Mouse (Mus musculus): Measurements from ENCODE around the gene Pcf11. TPM values are rescaled to one million over a fixed set of nuclear protein-coding genes. Genes with fewer than 3 reads are reported as not detected.
A peak's percentile ranks its signal among the peaks of the same experiment; 100 is the strongest.

Pcf11 gene
- 20.6 and 21.1 TPM in 2 replicates for polyA plus RNA-seq (2014; fragmentation: Nextera tagmentation; extraction: Ambion mirVana)

- H3K9me3 ChIP-seq (ENCODE audit: control insufficient read depth, low read length): no peaks in the 10 kb centered on the region
- under 1% methylated on average over 76 of the region's 88 CpGs for WGBS
- H3K27me3 ChIP-seq (replicated peaks; ENCODE audit: control insufficient read depth, insufficient read depth, low read length): no peaks in the 10 kb centered on the region
- peak within 1 kb of the TSS; percentile 90 for H3K4me2 ChIP-seq (ENCODE audit: low read length)
- H3K4me3 ChIP-seq (ENCODE audit: low read depth, low read length): peak within 1 kb of the TSS; percentile 100
- H3K9ac ChIP-seq (ENCODE audit: low read length): peak within 1 kb of the TSS; percentile 98
- peaks cover 13% of the 10 kb centered on the region for H3K36me3 ChIP-seq (ENCODE audit: control insufficient read depth, insufficient read depth, low read length)
- peak within 1 kb of the TSS; percentile 97 for H3K27ac ChIP-seq (ENCODE audit: low read depth)
- peaks cover 16% of the 10 kb centered on the region for H3K4me1 ChIP-seq (replicated peaks; ENCODE audit: control insufficient read depth, insufficient read depth, low read length)
- ATAC-seq (replicated peaks; ENCODE audit: low FRiP score, low TSS enrichment, low read depth) (peak; percentile 99), DNase-seq (ENCODE audit: low spot score) (peak; percentile 95)
Measured at GRCm38 (mm10) chr7:92669507-92670471, at the start of gene Pcf11. Pcf11 (minus strand) TSS chr7:92669934.

- H3K27ac ChIP-seq (ENCODE audit: low read depth): no peak overlapping the region
- no peaks in the 10 kb centered on the region for H3K27me3 ChIP-seq (replicated peaks; ENCODE audit: control insufficient read depth, insufficient read depth, low read length)
- H3K9ac ChIP-seq (ENCODE audit: low read length): no peak overlapping the region
- no peaks in the 10 kb centered on the region for H3K36me3 ChIP-seq (ENCODE audit: control insufficient read depth, insufficient read depth, low read length)
- H3K9me3 ChIP-seq (ENCODE audit: control insufficient read depth, low read length): no peaks in the 10 kb centered on the region
- 95% methylated on average over 1 of the region's 1 CpGs for WGBS
- DNase-seq (ENCODE audit: low spot score) (no peak), ATAC-seq (replicated peaks; ENCODE audit: low FRiP score, low TSS enrichment, low read depth) (no peak)
- no peak overlapping the region for H3K4me2 ChIP-seq (ENCODE audit: low read length)
- H3K4me3 ChIP-seq (ENCODE audit: low read depth, low read length): no peak overlapping the region
- no peaks in the 10 kb centered on the region for H3K4me1 ChIP-seq (replicated peaks; ENCODE audit: control insufficient read depth, insufficient read depth, low read length)
Measured at GRCm38 (mm10) chr7:92715055-92715454, 45.3 kb upstream of the Pcf11 start.

GRCm38 (mm10) chr7:92711593-92711992 lies 41.9 kb upstream of the Pcf11 start:
- Histone ChIP-seq H3K27ac (ENCODE audit: low read depth) (no peak overlapping the region), H3K9ac (ENCODE audit: low read length) (no peak overlapping the region), H3K4me2 (ENCODE audit: low read length) (no peak overlapping the region), H3K9me3 (ENCODE audit: control insufficient read depth, low read length) (no peaks in the 10 kb centered on the region), H3K27me3 (replicated peaks; ENCODE audit: control insufficient read depth, insufficient read depth, low read length) (no peaks in the 10 kb centered on the region), H3K36me3 (ENCODE audit: control insufficient read depth, insufficient read depth, low read length) (no peaks in the 10 kb centered on the region), H3K4me1 (replicated peaks; ENCODE audit: control insufficient read depth, insufficient read depth, low read length) (no peaks in the 10 kb centered on the region), H3K4me3 (ENCODE audit: low read depth, low read length) (no peak overlapping the region)
- ATAC-seq (replicated peaks; ENCODE audit: low FRiP score, low TSS enrichment, low read depth) (no peak), DNase-seq (ENCODE audit: low spot score) (no peak)
- WGBS: 83% methylated on average over 3 of the region's 3 CpGs

- no peaks in the 10 kb centered on the region for H3K9me3 ChIP-seq (ENCODE audit: control insufficient read depth, low read length)
- H3K4me3 ChIP-seq (ENCODE audit: low read depth, low read length): no peak overlapping the region
- no peaks in the 10 kb centered on the region for H3K36me3 ChIP-seq (ENCODE audit: control insufficient read depth, insufficient read depth, low read length)
- ATAC-seq (replicated peaks; ENCODE audit: low FRiP score, low TSS enrichment, low read depth) (no peak), DNase-seq (ENCODE audit: low spot score) (no peak)
- WGBS: 35% methylated on average over 2 of the region's 2 CpGs
- no peak overlapping the region for H3K27ac ChIP-seq (ENCODE audit: low read depth)
- no peaks in the 10 kb centered on the region for H3K27me3 ChIP-seq (replicated peaks; ENCODE audit: control insufficient read depth, insufficient read depth, low read length)
- no peak overlapping the region for H3K9ac ChIP-seq (ENCODE audit: low read length)
- no peak overlapping the region for H3K4me2 ChIP-seq (ENCODE audit: low read length)
- no peaks in the 10 kb centered on the region for H3K4me1 ChIP-seq (replicated peaks; ENCODE audit: control insufficient read depth, insufficient read depth, low read length)
Measured at GRCm38 (mm10) chr7:92709573-92709972, 39.8 kb upstream of the Pcf11 start.

GRCm38 (mm10) chr7:92706711-92707110 lies 37.0 kb upstream of the Pcf11 start:
- no peak for ATAC-seq (replicated peaks; ENCODE audit: low FRiP score, low TSS enrichment, low read depth)
- no peaks in the 10 kb centered on the region for H3K27me3 ChIP-seq (replicated peaks; ENCODE audit: control insufficient read depth, insufficient read depth, low read length)
- WGBS: 68% methylated on average over 12 of the region's 12 CpGs

GRCm38 (mm10) chr7:92705534-92705933 lies 35.8 kb upstream of the Pcf11 start:
- Histone ChIP-seq H3K9ac (ENCODE audit: low read length) (no peak overlapping the region), H3K27me3 (replicated peaks; ENCODE audit: control insufficient read depth, insufficient read depth, low read length) (no peaks in the 10 kb centered on the region), H3K36me3 (ENCODE audit: control insufficient read depth, insufficient read depth, low read length) (no peaks in the 10 kb centered on the region), H3K9me3 (ENCODE audit: control insufficient read depth, low read length) (no peaks in the 10 kb centered on the region), H3K27ac (ENCODE audit: low read depth) (no peak overlapping the region), H3K4me3 (ENCODE audit: low read depth, low read length) (no peak overlapping the region), H3K4me2 (ENCODE audit: low read length) (no peak overlapping the region), H3K4me1 (replicated peaks; ENCODE audit: control insufficient read depth, insufficient read depth, low read length) (no peaks in the 10 kb centered on the region)
- 61% methylated on average over 2 of the region's 2 CpGs for WGBS
- DNase-seq (ENCODE audit: low spot score) (no peak), ATAC-seq (replicated peaks; ENCODE audit: low FRiP score, low TSS enrichment, low read depth) (no peak)

More at GRCm38 (mm10) chr7:92706711-92707110, 37.0 kb upstream of the Pcf11 start:
- Histone ChIP-seq H3K4me3 (ENCODE audit: low read depth, low read length) (no peak overlapping the region), H3K9me3 (ENCODE audit: control insufficient read depth, low read length) (no peaks in the 10 kb centered on the region), H3K36me3 (ENCODE audit: control insufficient read depth, insufficient read depth, low read length) (no peaks in the 10 kb centered on the region), H3K27ac (ENCODE audit: low read depth) (no peak overlapping the region), H3K4me2 (ENCODE audit: low read length) (no peak overlapping the region), H3K4me1 (replicated peaks; ENCODE audit: control insufficient read depth, insufficient read depth, low read length) (no peaks in the 10 kb centered on the region), H3K9ac (ENCODE audit: low read length) (no peak overlapping the region)
- no peak for DNase-seq (ENCODE audit: low spot score)

- no peak overlapping the region for H3K9ac ChIP-seq (ENCODE audit: low read length)
- WGBS: 72% methylated on average over 1 of the region's 1 CpGs
- no peak overlapping the region for H3K4me2 ChIP-seq (ENCODE audit: low read length)
- no peak for DNase-seq (ENCODE audit: low spot score)
- no peaks in the 10 kb centered on the region for H3K27me3 ChIP-seq (replicated peaks; ENCODE audit: control insufficient read depth, insufficient read depth, low read length)
- no peak overlapping the region for H3K27ac ChIP-seq (ENCODE audit: low read depth)
- no peak for ATAC-seq (replicated peaks; ENCODE audit: low FRiP score, low TSS enrichment, low read depth)
- no peaks in the 10 kb centered on the region for H3K9me3 ChIP-seq (ENCODE audit: control insufficient read depth, low read length)
- no peak overlapping the region for H3K4me3 ChIP-seq (ENCODE audit: low read depth, low read length)
- no peaks in the 10 kb centered on the region for H3K4me1 ChIP-seq (replicated peaks; ENCODE audit: control insufficient read depth, insufficient read depth, low read length)
- no peaks in the 10 kb centered on the region for H3K36me3 ChIP-seq (ENCODE audit: control insufficient read depth, insufficient read depth, low read length)
Measured at GRCm38 (mm10) chr7:92703661-92704060, 33.9 kb upstream of the Pcf11 start.

- H3K9me3 ChIP-seq (ENCODE audit: control insufficient read depth, low read length): no peaks in the 10 kb centered on the region
- no peak overlapping the region for H3K27ac ChIP-seq (ENCODE audit: low read depth)
- no peak overlapping the region for H3K4me2 ChIP-seq (ENCODE audit: low read length)
- no peaks in the 10 kb centered on the region for H3K4me1 ChIP-seq (replicated peaks; ENCODE audit: control insufficient read depth, insufficient read depth, low read length)
- 79% methylated on average over 5 of the region's 5 CpGs for WGBS
- no peak overlapping the region for H3K9ac ChIP-seq (ENCODE audit: low read length)
- no peak overlapping the region for H3K4me3 ChIP-seq (ENCODE audit: low read depth, low read length)
- no peaks in the 10 kb centered on the region for H3K36me3 ChIP-seq (ENCODE audit: control insufficient read depth, insufficient read depth, low read length)
- ATAC-seq (replicated peaks; ENCODE audit: low FRiP score, low TSS enrichment, low read depth): 0 out of 2 replicates have a peak, but pooled peaks have one; percentile 19
- DNase-seq (ENCODE audit: low spot score): no peak
- H3K27me3 ChIP-seq (replicated peaks; ENCODE audit: control insufficient read depth, insufficient read depth, low read length): no peaks in the 10 kb centered on the region
Measured at GRCm38 (mm10) chr7:92698770-92699169, 29.0 kb upstream of the Pcf11 start.

All from intestine, embryonic 14.5 days (tissue).